Mouse (Mus musculus) CH12.LX (cell line): ENCODE data around the gene Rab5b.

Experiments used
- BHLHE40 ChIP-seq: IDR thresholded peaks from 2 replicates; pipeline ENCODE4 v1.6.1; 2011; ENCODE audit warnings: mild to moderate bottlenecking, low read depth, low read length, improper control_type of control experiment
- CTCF ChIP-seq, 2 experiments: IDR thresholded peaks in 1 of 2; conservative IDR thresholded peaks in 1 of 2; 2 replicates each; pipeline ENCODE4 v1.5.1; 2011 to 2012; ENCODE audit warnings: low read depth in 2 of 2, low read length in 2 of 2, improper control_type of control experiment in 1 of 2, inconsistent platforms in 1 of 2, mild to moderate bottlenecking in 1 of 2, moderate library complexity in 1 of 2
- E2F4 ChIP-seq: IDR thresholded peaks from 2 replicates; pipeline ENCODE4 v1.6.1; 2011; ENCODE audit warnings: low read depth, low read length, improper control_type of control experiment; ENCODE audit not compliant: insufficient replicate concordance
- EP300 ChIP-seq: IDR thresholded peaks from 2 replicates; pipeline ENCODE4 v1.6.1; 2011; ENCODE audit warnings: low read length, improper control_type of control experiment
- KAT2A ChIP-seq: IDR thresholded peaks from 2 replicates; pipeline ENCODE4 v1.6.1; 2012; ENCODE audit warnings: low read length, improper control_type of control experiment, inconsistent platforms; ENCODE audit not compliant: insufficient replicate concordance
- MAX ChIP-seq: IDR thresholded peaks from 2 replicates; pipeline ENCODE4 v1.6.1; 2011; ENCODE audit warnings: low read length, improper control_type of control experiment
- POLR2A ChIP-seq: IDR thresholded peaks from 2 replicates; pipeline ENCODE4 v1.6.1; 2011; ENCODE audit warnings: low read depth, mild to moderate bottlenecking, improper control_type of control experiment, low read length
- SIN3A ChIP-seq: IDR thresholded peaks from 2 replicates; pipeline ENCODE4 v1.6.1; 2012; ENCODE audit warnings: low read length, improper control_type of control experiment, inconsistent platforms
- SMC3 ChIP-seq: IDR thresholded peaks from 2 replicates; pipeline ENCODE4 v1.6.1; 2011; ENCODE audit warnings: low read depth, low read length, improper control_type of control experiment
- USF1 ChIP-seq: IDR thresholded peaks from 2 replicates; pipeline ENCODE4 v1.6.1; 2014; ENCODE audit warnings: low read depth, mild to moderate bottlenecking, inconsistent platforms, low read length, improper control_type of control experiment

GRCm38 (mm10) chr10:128642749-128643148 is 53.3 kb downstream of the Rab5b start:
- TF ChIP-seq USF1 (no peak), POLR2A (no peak), MAX (no peak), E2F4 (no peak), EP300 (no peak), KAT2A (no peak), CTCF (conservative IDR thresholded peaks at IDR 0.05 in 1 of 2, IDR thresholded peaks at IDR 0.05 in 1 of 2; ENCODE audit: low read depth in 2 of 2, low read length in 2 of 2) (no peak), SIN3A (no peak), BHLHE40 (no peak), SMC3 (no peak)
